Mouse (Mus musculus) liver, postnatal 0 days (tissue): ENCODE data around the gene Panx2.

Source experiments
- CTCF ChIP-seq: sonication (generic); IDR thresholded peaks from 2 replicates; pipeline ENCODE4 v1.5.1; 2016; ENCODE audit warnings: antibody characterized with exemption, low read depth
- EP300 ChIP-seq: IDR thresholded peaks from 2 replicates; pipeline ENCODE4 v1.6.1; 2016; ENCODE audit warnings: antibody characterized with exemption, low read depth, mild to moderate bottlenecking

GRCm38 (mm10) chr15:89046356-89046755 is 13.2 kb upstream of the Panx2 start:
- no peak for TF ChIP-seq CTCF
- TF ChIP-seq EP300 = no peak
